Mouse (Mus musculus) G1E-ER4 (cell line): Measurements from ENCODE around the gene Arhgap8. TPM values are rescaled to one million over a fixed set of nuclear protein-coding genes. Genes with fewer than 3 reads are reported as not detected.

ENCODE experiments used
- GATA1 ChIP-seq: IDR thresholded peaks from one replicate; pipeline ENCODE4 v1.8.0; 2012; ENCODE audit warnings: low read length, inconsistent platforms
- polyA plus RNA-seq: library from polyadenylated mRNA; stranded (reverse); fragments of >175 nt; gene quantifications from 2 replicates; pipeline ENCODE4 v1.2.3, GENCODE M21; 2012

Gene Arhgap8
- polyA plus RNA-seq, 1 experiment: not detected

DNA sequence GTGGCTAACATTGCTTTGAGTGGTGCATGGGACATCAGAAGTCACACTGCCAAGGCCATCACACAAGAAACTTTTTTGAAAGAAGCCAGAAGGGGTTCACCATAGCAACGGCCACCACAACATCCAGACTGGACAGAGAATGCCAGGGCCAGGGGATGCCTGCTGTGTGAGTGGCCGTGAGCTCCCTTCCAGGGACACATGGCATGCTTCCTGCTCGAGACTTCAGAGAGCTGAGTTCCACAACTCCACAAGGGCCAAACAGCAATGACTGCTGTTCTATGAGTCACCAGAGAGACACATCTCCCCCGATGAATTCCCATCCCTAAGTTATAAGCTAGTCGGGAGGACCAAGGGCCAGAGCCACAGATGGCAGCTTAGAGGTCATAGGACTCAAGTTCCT is 91.3 kb downstream of the Arhgap8 start:
- no peak for TF ChIP-seq GATA1

DNA sequence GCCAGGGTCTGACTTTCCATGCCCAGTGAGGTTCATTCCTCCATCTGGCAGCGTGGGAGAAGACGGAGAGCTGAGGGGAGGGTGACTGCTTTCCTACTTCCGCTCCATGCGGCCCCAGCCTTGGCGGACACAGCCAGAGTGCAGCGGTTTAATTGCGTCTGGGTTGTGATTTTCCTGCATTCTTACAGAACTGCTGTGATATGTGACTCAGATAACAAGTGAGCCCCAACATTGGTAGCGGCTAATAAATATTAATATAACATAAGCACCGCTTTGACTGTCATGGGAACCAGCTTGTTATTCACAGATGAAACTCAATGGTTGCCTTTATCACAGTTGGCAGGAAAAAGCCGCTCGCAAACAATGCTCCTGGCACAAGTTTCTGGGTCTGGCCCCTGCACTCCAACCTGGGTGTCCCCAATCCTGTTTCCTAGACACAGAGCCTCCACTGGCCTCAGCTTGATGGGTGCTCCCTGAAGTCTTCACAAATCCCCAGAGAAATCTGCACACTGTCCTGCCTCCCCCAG is 93.0 kb downstream of the Arhgap8 start:
- no peak for TF ChIP-seq GATA1

DNA sequence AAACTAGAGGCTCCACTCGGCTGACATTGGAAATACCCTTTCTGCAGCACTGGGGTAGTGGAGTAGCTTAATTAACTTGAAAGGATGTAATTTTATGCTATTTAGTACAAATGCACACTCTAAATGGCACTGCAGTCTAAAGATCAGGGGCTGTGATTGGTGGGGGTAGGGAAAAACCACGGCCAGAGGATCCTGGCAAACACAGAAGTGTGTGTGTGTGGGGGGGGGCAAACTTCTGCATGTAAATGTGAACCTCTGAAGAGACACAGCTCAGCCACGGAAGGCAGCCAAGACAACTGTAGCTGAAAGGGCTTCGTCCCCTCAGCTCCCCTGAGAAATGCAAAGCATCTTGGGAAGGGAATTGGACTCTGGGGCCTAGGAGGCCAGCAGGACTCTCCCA is 95.3 kb downstream of the Arhgap8 start:
- TF ChIP-seq GATA1: no peak

DNA sequence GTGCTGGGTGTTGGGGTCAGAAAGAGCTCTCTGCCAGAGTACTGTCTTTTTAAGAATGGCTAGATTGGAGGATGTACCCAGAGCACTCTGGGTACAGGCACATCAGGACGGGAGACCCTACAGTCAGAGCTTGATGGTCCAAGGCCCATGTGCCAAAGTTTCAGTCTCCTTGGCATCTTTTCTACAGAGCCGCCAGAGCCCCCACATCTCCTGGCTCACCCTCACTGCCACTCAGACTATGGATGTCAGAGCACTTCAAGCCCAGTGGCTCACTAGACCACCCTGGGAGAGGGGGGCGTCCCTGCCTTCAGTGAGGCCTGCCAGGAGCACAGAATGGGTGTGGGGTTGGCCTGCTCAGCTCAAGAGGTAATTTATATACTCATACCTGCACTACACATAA is 97.7 kb downstream of the Arhgap8 start:
- TF ChIP-seq GATA1: no peak

DNA sequence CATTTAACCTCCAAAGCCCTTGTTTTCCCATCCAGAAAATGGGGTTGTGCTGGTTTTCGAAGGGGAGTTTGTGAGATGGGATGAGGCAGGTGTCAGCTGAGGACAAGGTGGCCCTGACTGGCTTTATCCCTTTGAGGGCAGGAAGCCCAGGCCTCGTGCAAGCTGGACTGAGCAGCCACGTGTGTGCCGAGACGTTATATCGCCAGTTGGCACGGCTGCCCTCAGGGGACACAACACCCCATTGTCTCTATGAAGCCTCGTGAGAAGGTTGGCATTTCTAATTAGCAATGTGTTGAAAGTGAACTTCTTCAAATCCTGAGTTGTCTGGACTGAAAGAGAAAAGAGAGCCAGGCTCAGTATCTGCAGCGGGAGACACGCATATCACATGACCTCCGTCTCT is 98.4 kb downstream of the Arhgap8 start:
- TF ChIP-seq GATA1: no peak

DNA sequence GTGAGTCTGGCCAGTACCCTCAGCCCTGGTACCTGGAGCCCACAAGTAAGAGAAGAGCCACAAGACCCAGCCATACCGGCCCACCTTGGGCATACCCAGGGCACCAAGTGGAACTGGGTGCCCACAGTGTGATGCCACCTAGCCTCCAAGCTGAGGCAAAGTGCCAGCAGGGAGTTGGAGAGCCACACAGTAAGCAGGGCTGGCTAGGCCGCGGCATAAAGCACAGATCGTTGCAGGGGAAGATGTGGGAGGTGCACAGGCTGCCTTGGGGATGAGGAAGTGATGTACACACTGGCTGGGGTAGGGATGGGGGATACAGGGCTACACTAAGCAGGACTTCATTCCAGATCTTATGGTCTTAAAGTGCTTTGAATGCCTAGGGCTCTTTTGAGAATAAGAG is 101.0 kb downstream of the Arhgap8 start:
- TF ChIP-seq GATA1: no peak

Other genes with a start within 250 kb of the Arhgap8 start
- not detected in 2 replicates for gene Rtl6, start 162.2 kb upstream of the Arhgap8 start, polyA plus RNA-seq
- gene Prr5, start 50.4 kb upstream of the Arhgap8 start, polyA plus RNA-seq: not detected in 2 replicates
- not detected in 2 replicates for gene Phf21b, start 136.0 kb downstream of the Arhgap8 start, polyA plus RNA-seq
- 0.09 and 0.10 TPM in 2 replicates for gene Gm29666, start 200.0 kb downstream of the Arhgap8 start, polyA plus RNA-seq
- gene Nup50, start 203.4 kb downstream of the Arhgap8 start, polyA plus RNA-seq: 14.1 and 18.3 TPM in 2 replicates